Mouse (Mus musculus): Measurements from ENCODE around the gene Btf3. TPM values are rescaled to one million over a fixed set of nuclear protein-coding genes. Genes with fewer than 3 reads are reported as not detected.
A peak's percentile ranks its signal among the peaks of the same experiment; 100 is the strongest.

Btf3 gene
- polyA plus RNA-seq (2014; fragmentation: Nextera tagmentation; extraction: Ambion mirVana) = 823 and 852 TPM in 2 replicates

- peak within 1 kb of the TSS; percentile 76 for H3K27ac ChIP-seq (ENCODE audit: low read depth, low read length)
- peak; percentile 95 for ATAC-seq (ENCODE audit: low FRiP score)
These were observed at the start of gene Btf3 for GRCm38 (mm10) chr13:98316480-98317245. Gene Btf3 (minus strand): TSS chr13:98317006.

GRCm38 (mm10) chr13:98365766-98366421, 49.1 kb upstream of the Btf3 start:
- peak overlapping the region; percentile 38 for H3K4me2 ChIP-seq
- no peak overlapping the region for H3K27ac ChIP-seq (ENCODE audit: low read depth, low read length)
- H3K27me3 ChIP-seq (ENCODE audit: control insufficient read depth, insufficient read depth, low read length) = peaks cover 88% of the 10 kb centered on the region
- no peaks in the 10 kb centered on the region for H3K36me3 ChIP-seq (ENCODE audit: control insufficient read depth, insufficient read depth, low read length)
- DNase-seq (ENCODE audit: low spot score, missing footprints) (peak; percentile 97), ATAC-seq (ENCODE audit: low FRiP score) (peak; percentile 40; the same call in 1 of the 2 replicates)
- peaks cover 8% of the 10 kb centered on the region for H3K4me1 ChIP-seq (ENCODE audit: control insufficient read depth, insufficient read depth, low read length)
- H3K9ac ChIP-seq (ENCODE audit: low read length) = no peak overlapping the region
- WGBS = under 1% methylated on average over 52 of the region's 52 CpGs
- no peaks in the 10 kb centered on the region for H3K9me3 ChIP-seq (ENCODE audit: control insufficient read depth, low read length)
- H3K4me3 ChIP-seq (ENCODE audit: low read depth, low read length) = peak overlapping the region; percentile 16

More at GRCm38 (mm10) chr13:98316480-98317245, at the start of gene Btf3:
- WGBS = under 1% methylated on average over 75 of the region's 90 CpGs
- Histone ChIP-seq H3K9ac (ENCODE audit: low read length) (peak within 1 kb of the TSS; percentile 97), H3K4me3 (ENCODE audit: low read depth, low read length) (peak within 1 kb of the TSS; percentile 98), H3K27me3 (ENCODE audit: control insufficient read depth, insufficient read depth, low read length) (no peaks in the 10 kb centered on the region), H3K9me3 (ENCODE audit: control insufficient read depth, low read length) (no peaks in the 10 kb centered on the region), H3K36me3 (ENCODE audit: control insufficient read depth, insufficient read depth, low read length) (peaks cover 14% of the 10 kb centered on the region; the same call in 1 of the 2 replicates), H3K4me1 (ENCODE audit: control insufficient read depth, insufficient read depth, low read length) (peaks cover 13% of the 10 kb centered on the region), H3K4me2 (peak within 1 kb of the TSS; percentile 55)
- peak; percentile 100 for DNase-seq (ENCODE audit: low spot score, missing footprints)

- under 1% methylated on average over 8 of the region's 8 CpGs for WGBS
These were observed 48.3 kb upstream of the Btf3 start for GRCm38 (mm10) chr13:98365081-98365480.

GRCm38 (mm10) chr13:98363046-98363445, 46.2 kb upstream of the Btf3 start:
- WGBS = under 1% methylated on average over 4 of the region's 4 CpGs
- peaks cover 10% of the 10 kb centered on the region for H3K4me1 ChIP-seq (ENCODE audit: control insufficient read depth, insufficient read depth, low read length)

More at GRCm38 (mm10) chr13:98365081-98365480, 48.3 kb upstream of the Btf3 start:
- H3K27me3 ChIP-seq (ENCODE audit: control insufficient read depth, insufficient read depth, low read length) = peaks cover 90% of the 10 kb centered on the region
- H3K4me1 ChIP-seq (ENCODE audit: control insufficient read depth, insufficient read depth, low read length) = peaks cover 8% of the 10 kb centered on the region
- peak; percentile 96 for DNase-seq (ENCODE audit: low spot score, missing footprints)
- H3K36me3 ChIP-seq (ENCODE audit: control insufficient read depth, insufficient read depth, low read length) = no peaks in the 10 kb centered on the region
- ATAC-seq (ENCODE audit: low FRiP score) = no peak
- H3K27ac ChIP-seq (ENCODE audit: low read depth, low read length) = no peak overlapping the region
- no peaks in the 10 kb centered on the region for H3K9me3 ChIP-seq (ENCODE audit: control insufficient read depth, low read length)
- no peak overlapping the region for H3K9ac ChIP-seq (ENCODE audit: low read length)
- no peak overlapping the region for H3K4me3 ChIP-seq (ENCODE audit: low read depth, low read length)
- H3K4me2 ChIP-seq = no peak overlapping the region

GRCm38 (mm10) chr13:98361161-98361560, 44.4 kb upstream of the Btf3 start:
- DNase-seq (ENCODE audit: low spot score, missing footprints) = peak; percentile 91

More at GRCm38 (mm10) chr13:98363046-98363445, 46.2 kb upstream of the Btf3 start:
- H3K4me3 ChIP-seq (ENCODE audit: low read depth, low read length) = no peak overlapping the region
- H3K9me3 ChIP-seq (ENCODE audit: control insufficient read depth, low read length) = no peaks in the 10 kb centered on the region
- no peak overlapping the region for H3K4me2 ChIP-seq
- no peak overlapping the region for H3K27ac ChIP-seq (ENCODE audit: low read depth, low read length)
- H3K36me3 ChIP-seq (ENCODE audit: control insufficient read depth, insufficient read depth, low read length) = no peaks in the 10 kb centered on the region
- ATAC-seq (ENCODE audit: low FRiP score) = no peak
- H3K27me3 ChIP-seq (ENCODE audit: control insufficient read depth, insufficient read depth, low read length) = peaks cover 90% of the 10 kb centered on the region
- no peak overlapping the region for H3K9ac ChIP-seq (ENCODE audit: low read length)
- DNase-seq (ENCODE audit: low spot score, missing footprints) = peak; percentile 90

GRCm38 (mm10) chr13:98360391-98360790, 43.6 kb upstream of the Btf3 start:
- peak; percentile 91 for DNase-seq (ENCODE audit: low spot score, missing footprints)
- no peak for ATAC-seq (ENCODE audit: low FRiP score)
- WGBS = 7% methylated on average over 6 of the region's 6 CpGs
- Histone ChIP-seq H3K27ac (ENCODE audit: low read depth, low read length) (no peak overlapping the region), H3K4me1 (ENCODE audit: control insufficient read depth, insufficient read depth, low read length) (peaks cover 5% of the 10 kb centered on the region), H3K9ac (ENCODE audit: low read length) (no peak overlapping the region), H3K9me3 (ENCODE audit: control insufficient read depth, low read length) (no peaks in the 10 kb centered on the region), H3K4me3 (ENCODE audit: low read depth, low read length) (no peak overlapping the region), H3K27me3 (ENCODE audit: control insufficient read depth, insufficient read depth, low read length) (peaks cover 86% of the 10 kb centered on the region), H3K4me2 (no peak overlapping the region), H3K36me3 (ENCODE audit: control insufficient read depth, insufficient read depth, low read length) (no peaks in the 10 kb centered on the region)

More at GRCm38 (mm10) chr13:98361161-98361560, 44.4 kb upstream of the Btf3 start:
- Histone ChIP-seq H3K9ac (ENCODE audit: low read length) (no peak overlapping the region), H3K36me3 (ENCODE audit: control insufficient read depth, insufficient read depth, low read length) (no peaks in the 10 kb centered on the region), H3K27ac (ENCODE audit: low read depth, low read length) (no peak overlapping the region), H3K4me3 (ENCODE audit: low read depth, low read length) (no peak overlapping the region), H3K4me1 (ENCODE audit: control insufficient read depth, insufficient read depth, low read length) (peaks cover 6% of the 10 kb centered on the region), H3K9me3 (ENCODE audit: control insufficient read depth, low read length) (no peaks in the 10 kb centered on the region), H3K27me3 (ENCODE audit: control insufficient read depth, insufficient read depth, low read length) (peaks cover 86% of the 10 kb centered on the region), H3K4me2 (no peak overlapping the region)
- WGBS = 6% methylated on average over 5 of the region's 5 CpGs
- no peak for ATAC-seq (ENCODE audit: low FRiP score)

GRCm38 (mm10) chr13:98359337-98359736, 42.5 kb upstream of the Btf3 start:
- Histone ChIP-seq H3K9me3 (ENCODE audit: control insufficient read depth, low read length) (no peaks in the 10 kb centered on the region), H3K4me3 (ENCODE audit: low read depth, low read length) (no peak overlapping the region), H3K27me3 (ENCODE audit: control insufficient read depth, insufficient read depth, low read length) (peaks cover 88% of the 10 kb centered on the region), H3K4me2 (no peak overlapping the region), H3K27ac (ENCODE audit: low read depth, low read length) (no peak overlapping the region), H3K36me3 (ENCODE audit: control insufficient read depth, insufficient read depth, low read length) (no peaks in the 10 kb centered on the region), H3K4me1 (ENCODE audit: control insufficient read depth, insufficient read depth, low read length) (peaks cover 12% of the 10 kb centered on the region), H3K9ac (ENCODE audit: low read length) (no peak overlapping the region)
- ATAC-seq (ENCODE audit: low FRiP score) (no peak), DNase-seq (ENCODE audit: low spot score, missing footprints) (peak; percentile 93)
- WGBS = 3% methylated on average over 6 of the region's 8 CpGs

- ATAC-seq (ENCODE audit: low FRiP score) = peak; percentile 31
- Histone ChIP-seq H3K4me2 (peak overlapping the region; percentile 18; the same call in 1 of the 2 replicates), H3K4me3 (ENCODE audit: low read depth, low read length) (peak overlapping the region; percentile 15; the same call in 1 of the 2 replicates), H3K27ac (ENCODE audit: low read depth, low read length) (0 out of 2 replicates have a peak overlapping the region, but pooled peaks have one; percentile 14), H3K27me3 (ENCODE audit: control insufficient read depth, insufficient read depth, low read length) (peaks cover 90% of the 10 kb centered on the region), H3K9me3 (ENCODE audit: control insufficient read depth, low read length) (no peaks in the 10 kb centered on the region), H3K4me1 (ENCODE audit: control insufficient read depth, insufficient read depth, low read length) (peaks cover 17% of the 10 kb centered on the region), H3K36me3 (ENCODE audit: control insufficient read depth, insufficient read depth, low read length) (no peaks in the 10 kb centered on the region), H3K9ac (ENCODE audit: low read length) (0 out of 2 replicates have a peak overlapping the region, but pooled peaks have one; percentile 24)
- DNase-seq (ENCODE audit: low spot score, missing footprints) = peak; percentile 94
- WGBS = under 1% methylated on average over 23 of the region's 23 CpGs
These were observed 41.8 kb upstream of the Btf3 start for GRCm38 (mm10) chr13:98358424-98359181.
